Comparison of ENCODE assay signal across 22 mouse cellular contexts in genomic region chr13:11164130-11164529, GRCm38 (mm10).
"Had no signal": no experiment of that assay in that cellular context is flagged by ENCODE, and none has a peak within 500 bp of the region (broad histone marks: within the 10 kb centered on the region; RNA-seq: fewer than 3 reads in every experiment).

No protein-coding gene starts in this region.

- DNase-seq: heart, postnatal 10 days; heart, postnatal 14 days; heart, postnatal 36 days; heart, postnatal 4 days; kidney, adult 11 months; kidney, adult 18-20 months; kidney, adult 2 months; kidney, adult 8-10 months; kidney, adult 9 months; kidney, postnatal 10 days; kidney, postnatal 14 days; kidney, postnatal 25 days; kidney, postnatal 36 days; kidney, postnatal 4 days; layer of hippocampus, adult 9-11 months; layer of hippocampus, postnatal 36 days had no signal

- ATAC-seq: hindbrain, embryonic 16.5 days; hindbrain, postnatal 0 days; inflammation-experienced regulatory T-cells, adult 6 months; intestine, embryonic 15.5 days; intestine, embryonic 16.5 days; intestine, postnatal 0 days had no signal
